Mouse (Mus musculus) heart, adult 2 months (tissue): ENCODE data around the gene Myl9.

Experiments used
- CTCF ChIP-seq: fragments of 200-600 bp; IDR thresholded peaks from 2 replicates; pipeline ENCODE4 v1.8.1; 2022; ENCODE audit warnings: antibody characterized with exemption, mild to moderate bottlenecking, moderate library complexity
- EP300 ChIP-seq: fragments of 200-500 bp; IDR thresholded peaks from 2 replicates; pipeline ENCODE4 v1.6.1; 2011; ENCODE audit warnings: low read depth, low read length, control low read depth; ENCODE audit not compliant: insufficient read depth

- TF ChIP-seq CTCF: no peak
- TF ChIP-seq EP300: no peak
Measured at GRCm38 (mm10) chr2:156784016-156784585, 8.9 kb downstream of the Myl9 start.
